Mouse (Mus musculus): ENCODE data around the gene Mrgpre.

Gene Mrgpre

DNA sequence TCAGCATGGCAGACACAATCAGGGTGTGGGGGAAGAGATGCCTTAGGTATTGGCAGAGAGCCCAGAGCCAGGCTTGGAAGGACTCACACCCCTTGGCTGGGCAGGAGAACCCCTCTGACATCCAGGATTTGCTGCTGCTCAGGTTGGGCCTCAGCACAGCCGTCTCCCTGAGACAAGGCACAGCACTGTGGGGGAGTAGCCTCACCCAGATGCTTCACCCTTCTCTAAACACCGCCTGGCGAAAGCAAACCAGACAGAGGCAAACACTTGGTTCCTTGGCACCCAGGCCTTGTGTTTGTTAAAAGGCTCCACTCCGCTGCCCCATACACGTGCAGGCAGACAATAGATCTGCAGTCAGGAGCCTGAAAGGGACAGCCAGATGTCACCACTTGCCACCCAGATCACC is 45.7 kb downstream of the Mrgpre start:
- no peak for DNase-seq (ENCODE audit: low read depth, low spot score)

DNA sequence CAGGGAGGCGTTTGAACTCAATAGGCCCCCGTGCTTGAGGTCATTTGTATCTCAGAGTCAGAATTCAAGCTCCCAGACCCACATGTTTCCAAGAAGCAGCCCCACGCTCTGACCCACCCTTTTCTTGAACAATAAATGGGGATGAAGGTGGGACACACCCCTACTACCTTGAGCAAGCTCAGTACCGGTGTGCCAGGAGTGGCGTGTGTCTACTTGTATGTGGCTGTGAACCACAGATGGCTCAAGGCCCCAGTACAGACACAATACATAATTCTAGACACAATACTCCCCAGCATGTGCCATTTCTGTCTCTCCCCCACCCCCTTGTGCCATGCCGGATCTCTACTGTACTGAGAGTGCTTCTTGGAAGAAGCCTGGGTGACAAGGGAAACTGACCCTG is 46.1 kb downstream of the Mrgpre start:
- no peak for DNase-seq (ENCODE audit: low read depth, low spot score)

GRCm38 (mm10) chr7:143733746-143734145 is 50.6 kb downstream of the Mrgpre start:
- no peak for DNase-seq (ENCODE audit: low read depth, low spot score)

- DNase-seq (ENCODE audit: low read depth, low spot score): no peak
Observed at GRCm38 (mm10) chr7:143729886-143730285, 54.4 kb downstream of the Mrgpre start.
